Mouse (Mus musculus) spleen, postnatal 14 days (tissue): ENCODE results near the gene Zfp961.
"Not testable (repeated sequence)": the region's sequence is repeated elsewhere in the genome, so short reads cannot be mapped to it uniquely, and the experiment has no call there.

Experiments used
- DNase-seq, 2 experiments: peaks; one replicate each; pipeline ENCODE4 v3.0.0; 2021 to 2022; ENCODE audit warnings: low spot score in 2 of 2

The Zfp961 gene

GRCm38 (mm10) chr8:72017339-72017738 is 66.5 kb downstream of the Zfp961 start:
- DNase-seq: peak; percentile 35 to 39

- DNase-seq: no peak
Observed at GRCm38 (mm10) chr8:72018141-72018540, 67.3 kb downstream of the Zfp961 start.

GRCm38 (mm10) chr8:72019022-72019421 is 68.2 kb downstream of the Zfp961 start:
- DNase-seq: not testable (repeated sequence)

GRCm38 (mm10) chr8:72019816-72020215 is 69.0 kb downstream of the Zfp961 start:
- DNase-seq: no peak

GRCm38 (mm10) chr8:72024886-72025285 is 74.0 kb downstream of the Zfp961 start:
- peak in 1 of 2 experiments; percentile 51 for DNase-seq

- peak in 1 of 2 experiments; percentile 65 for DNase-seq
Observed at GRCm38 (mm10) chr8:72032926-72033325, 82.1 kb downstream of the Zfp961 start.

- DNase-seq: not testable (repeated sequence)
Observed at GRCm38 (mm10) chr8:72040918-72041317, 90.1 kb downstream of the Zfp961 start, which contains the start of gene Olfr372. TSS of gene Olfr372 (plus strand) at chr8:72041218.

GRCm38 (mm10) chr8:72042493-72042892 is 91.7 kb downstream of the Zfp961 start:
- DNase-seq: no peak
